Mouse (Mus musculus) olfactory bulb, adult 2 months (tissue): ENCODE data around the gene E2f4. TPM values are rescaled to one million over a fixed set of nuclear protein-coding genes. Genes with fewer than 3 reads are reported as not detected.

Source experiments
- H3K27ac ChIP-seq: fragments of 200-500 bp; 2 replicates; pipeline ENCODE4 v1.5.1; 2012; ENCODE audit warnings: low read depth, low read length; ENCODE audit not compliant: insufficient read depth
- H3K4me1 ChIP-seq: fragments of 200-500 bp; 2 replicates; pipeline ENCODE4 v1.6.1; 2012; ENCODE audit warnings: low read length; ENCODE audit not compliant: control insufficient read depth, insufficient read depth
- H3K4me3 ChIP-seq: fragments of 200-500 bp; 2 replicates; pipeline ENCODE4 v1.5.1; 2012; ENCODE audit warnings: mild to moderate bottlenecking, low read depth, low read length, moderate library complexity; ENCODE audit not compliant: insufficient read depth
- CTCF ChIP-seq: fragments of 200-500 bp; IDR thresholded peaks from 2 replicates; pipeline ENCODE4 v1.5.1; 2012; ENCODE audit warnings: low read depth, mild to moderate bottlenecking, low read length, moderate library complexity; ENCODE audit not compliant: insufficient read depth
- POLR2A ChIP-seq: fragments of 200-500 bp; IDR thresholded peaks from 2 replicates; pipeline ENCODE4 v1.6.1; 2012; ENCODE audit warnings: mild to moderate bottlenecking, low read depth, low read length, moderate library complexity; ENCODE audit not compliant: insufficient read depth
- WGBS: fragments of 180-500 bp; shearing (Covaris S2); methylation state at CpG from one replicate; pipeline ENCODE4 v1.1.7; 2018; 5-methylcytosine and 5-hydroxymethylcytosine counted together
- polyA plus RNA-seq: library from polyadenylated mRNA; stranded (reverse); fragments of >200 nt; gene quantifications from 2 replicates; pipeline ENCODE4 v1.2.4, GENCODE M21; 2012; ENCODE audit warnings: low replicate concordance; ENCODE audit not compliant: missing spikeins, insufficient read depth, insufficient read length

The E2f4 gene
- polyA plus RNA-seq, 1 experiment = not detected

DNA sequence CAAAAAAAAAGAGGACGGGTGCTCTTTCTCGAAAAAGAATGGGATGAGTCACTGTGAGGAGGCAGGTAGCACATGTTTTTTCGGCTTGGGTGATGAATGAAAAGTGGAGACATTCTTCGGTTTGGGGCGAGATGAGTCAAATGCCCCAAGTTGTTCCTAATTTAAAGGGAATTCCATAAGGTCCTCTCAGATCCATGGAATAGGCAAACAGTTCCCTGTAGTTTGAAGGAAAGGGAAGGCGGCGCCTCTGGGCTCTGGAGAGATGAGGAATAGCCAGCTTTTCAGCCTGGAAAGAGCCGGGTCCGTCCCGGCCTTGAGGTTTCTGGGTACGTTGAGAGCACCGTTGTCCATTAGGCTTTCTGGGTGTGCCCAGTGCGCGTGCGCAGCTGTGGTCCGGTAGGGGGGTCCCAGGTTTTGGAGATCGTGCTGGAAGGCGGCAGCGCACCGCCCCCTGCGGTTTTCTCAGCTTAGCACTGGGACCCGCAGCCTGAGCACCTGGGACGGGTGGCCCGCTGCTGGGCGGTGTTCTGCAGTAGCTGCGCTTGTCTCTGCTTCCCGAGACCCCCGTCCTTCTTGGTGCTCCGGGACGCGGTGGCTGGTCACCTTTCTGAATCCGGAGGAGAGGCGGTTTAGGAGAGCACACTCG lies 51.1 kb downstream of the E2f4 start, which contains the start of gene Slc9a5:
Gene Slc9a5 (plus strand): TSS at position 394 of the 646 bp plus-strand sequence.
- peaks cover 39% of the 10 kb centered on the region for H3K4me1 ChIP-seq
- under 1% methylated on average over 34 of the region's 34 CpGs for WGBS
- TF ChIP-seq CTCF (no peak), POLR2A (no peak)
- no peak within 1 kb of the TSS for H3K27ac ChIP-seq
- peak within 1 kb of the TSS; percentile 81 for H3K4me3 ChIP-seq

DNA sequence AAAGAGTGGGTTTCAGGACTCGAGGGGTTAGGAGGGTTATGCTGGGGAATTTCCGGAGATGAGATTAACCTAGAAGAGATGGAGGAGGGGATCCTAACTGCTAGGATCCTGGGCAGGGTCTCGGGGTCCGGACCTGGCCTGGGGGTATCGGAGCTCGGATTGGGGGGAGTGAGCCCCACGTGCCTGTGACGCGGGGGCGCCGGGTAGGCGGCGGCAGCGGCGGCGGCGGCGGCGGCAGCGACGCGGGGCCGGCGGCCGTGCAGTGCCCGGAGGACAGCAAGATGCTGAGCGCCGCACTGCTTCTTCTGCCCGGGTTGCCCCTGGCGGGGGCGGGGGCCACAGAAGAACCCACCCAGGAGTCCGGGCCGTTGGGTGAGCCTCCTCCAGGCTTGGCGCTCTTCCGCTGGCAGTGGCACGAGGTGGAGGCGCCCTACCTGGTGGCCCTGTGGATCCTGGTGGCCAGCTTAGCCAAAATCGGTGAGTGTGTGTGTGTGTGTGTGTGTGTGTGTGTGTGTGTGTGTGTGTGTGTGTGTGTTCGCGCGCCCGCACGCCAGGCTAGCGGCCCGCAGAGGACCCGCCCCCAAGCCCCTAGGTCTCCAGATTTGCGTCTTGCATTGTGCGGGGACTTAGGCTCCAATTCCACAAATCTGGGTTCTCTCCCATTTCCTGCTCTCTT lies 51.8 kb downstream of the E2f4 start:
- Histone ChIP-seq H3K4me3 (peak overlapping the region; percentile 81), H3K4me1 (peaks cover 41% of the 10 kb centered on the region), H3K27ac (no peak overlapping the region)
- TF ChIP-seq POLR2A = no peak
- TF ChIP-seq CTCF = no peak
- WGBS = 1% methylated on average over 45 of the region's 48 CpGs

- H3K4me1 ChIP-seq = peaks cover 39% of the 10 kb centered on the region
- TF ChIP-seq CTCF = no peak
- TF ChIP-seq POLR2A = no peak
- no peak overlapping the region for H3K27ac ChIP-seq
- H3K4me3 ChIP-seq = peak overlapping the region; percentile 21
- 23% methylated on average over 7 of the region's 7 CpGs for WGBS
Measured at GRCm38 (mm10) chr8:105350186-105350585, 52.7 kb downstream of the E2f4 start.

DNA sequence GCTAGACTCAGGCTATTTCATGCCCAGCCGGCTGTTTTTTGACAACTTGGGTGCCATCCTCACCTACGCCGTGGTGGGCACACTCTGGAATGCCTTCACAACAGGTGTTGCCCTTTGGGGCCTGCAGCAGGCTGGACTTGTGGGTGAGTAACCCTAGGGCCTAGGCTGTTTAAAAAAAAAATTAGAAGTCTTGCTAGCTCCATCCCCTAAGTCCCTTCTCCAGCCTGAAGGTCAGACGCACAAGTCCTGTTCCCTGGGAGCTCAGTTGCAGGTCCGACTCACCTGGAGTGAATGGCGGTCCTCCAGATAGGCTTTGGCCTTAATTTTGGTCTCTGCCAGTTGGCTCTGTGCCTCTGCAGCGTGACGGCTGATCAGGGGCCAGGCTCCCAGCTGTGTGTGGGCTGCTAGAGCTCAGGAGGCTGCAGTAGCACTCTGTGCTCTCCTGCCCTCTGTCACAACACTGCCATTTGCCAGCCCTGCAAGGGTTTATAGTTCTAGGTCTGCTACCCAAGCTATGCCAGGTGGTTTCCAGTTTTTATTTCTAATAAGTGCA lies 56.2 kb downstream of the E2f4 start:
- H3K4me3 ChIP-seq = no peak overlapping the region
- H3K27ac ChIP-seq = no peak overlapping the region
- 66% methylated on average over 8 of the region's 8 CpGs for WGBS
- TF ChIP-seq POLR2A (no peak), CTCF (no peak)
- peaks cover 19% of the 10 kb centered on the region for H3K4me1 ChIP-seq

DNA sequence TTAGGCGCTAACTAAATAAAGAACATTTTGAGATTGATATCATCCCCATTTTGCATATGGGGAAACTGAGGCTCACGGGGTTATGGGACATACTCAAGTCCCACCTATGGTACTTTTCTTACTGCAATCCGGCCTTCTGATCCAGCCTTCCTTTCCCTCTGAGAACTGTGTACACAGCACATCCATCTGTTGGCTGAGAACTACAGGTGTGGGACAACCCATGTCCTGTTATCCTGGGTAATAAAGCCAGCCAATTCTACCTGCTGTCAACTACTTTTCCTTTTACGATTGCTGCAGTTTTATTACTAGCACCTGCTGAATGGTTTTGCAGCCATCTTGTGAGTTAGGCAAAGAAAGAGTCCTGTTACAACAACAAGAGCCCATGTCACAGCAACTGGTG lies 57.1 kb downstream of the E2f4 start:
- peaks cover 14% of the 10 kb centered on the region for H3K4me1 ChIP-seq
- H3K4me3 ChIP-seq = no peak overlapping the region
- no peak overlapping the region for H3K27ac ChIP-seq
- 96% methylated on average over 4 of the region's 4 CpGs for WGBS
- TF ChIP-seq CTCF (no peak), POLR2A (no peak)

Other genes with a start within 250 kb of the E2f4 start
- gene Ces3a, start 249.1 kb upstream of the E2f4 start, polyA plus RNA-seq = not detected in 2 replicates
- not detected in 2 replicates for gene Ces3b, start 213.9 kb upstream of the E2f4 start, polyA plus RNA-seq
- gene Ces4a, start 165.9 kb upstream of the E2f4 start, polyA plus RNA-seq = not detected in 2 replicates
- not detected in 2 replicates for gene Cbfb, start 127.0 kb upstream of the E2f4 start, polyA plus RNA-seq
- not detected in 2 replicates for gene D230025D16Rik, start 72.5 kb upstream of the E2f4 start, polyA plus RNA-seq
- gene B3gnt9, start 42.5 kb upstream of the E2f4 start, polyA plus RNA-seq = not detected in 2 replicates
- not detected in 2 replicates for gene Tradd, start 33.1 kb upstream of the E2f4 start, polyA plus RNA-seq
- not detected in 2 replicates for gene Fbxl8, start 33.0 kb upstream of the E2f4 start, polyA plus RNA-seq
- not detected in 2 replicates for gene Hsf4, start 27.9 kb upstream of the E2f4 start, polyA plus RNA-seq
- gene Nol3, start 21.5 kb upstream of the E2f4 start, polyA plus RNA-seq = not detected in 2 replicates
- gene 4931428F04Rik, start 7.8 kb upstream of the E2f4 start, polyA plus RNA-seq = not detected in 2 replicates
- gene Exoc3l, start 1.6 kb upstream of the E2f4 start, polyA plus RNA-seq = not detected in 2 replicates
- not detected in 2 replicates for gene Elmo3, start 7.9 kb downstream of the E2f4 start, polyA plus RNA-seq
- gene Lrrc29, start 28.6 kb downstream of the E2f4 start, polyA plus RNA-seq = not detected in 2 replicates
- not detected in 2 replicates for gene Tmem208, start 28.7 kb downstream of the E2f4 start, polyA plus RNA-seq
- not detected in 2 replicates for gene Fhod1, start 50.3 kb downstream of the E2f4 start, polyA plus RNA-seq
- gene Slc9a5, start 51.2 kb downstream of the E2f4 start, polyA plus RNA-seq = not detected in 2 replicates
- not detected in 2 replicates for gene Plekhg4, start 75.6 kb downstream of the E2f4 start, polyA plus RNA-seq
- gene Kctd19, start 115.8 kb downstream of the E2f4 start, polyA plus RNA-seq = not detected in 2 replicates
- gene Lrrc36, start 115.9 kb downstream of the E2f4 start, polyA plus RNA-seq = not detected in 2 replicates
- gene Tppp3, start 173.9 kb downstream of the E2f4 start, polyA plus RNA-seq = not detected in 2 replicates
- not detected in 2 replicates for gene Zdhhc1, start 199.2 kb downstream of the E2f4 start, polyA plus RNA-seq
- not detected in 2 replicates for gene Hsd11b2, start 221.1 kb downstream of the E2f4 start, polyA plus RNA-seq